ENCODE assay signal across 22 mouse cellular contexts in the genomic region with DNA sequence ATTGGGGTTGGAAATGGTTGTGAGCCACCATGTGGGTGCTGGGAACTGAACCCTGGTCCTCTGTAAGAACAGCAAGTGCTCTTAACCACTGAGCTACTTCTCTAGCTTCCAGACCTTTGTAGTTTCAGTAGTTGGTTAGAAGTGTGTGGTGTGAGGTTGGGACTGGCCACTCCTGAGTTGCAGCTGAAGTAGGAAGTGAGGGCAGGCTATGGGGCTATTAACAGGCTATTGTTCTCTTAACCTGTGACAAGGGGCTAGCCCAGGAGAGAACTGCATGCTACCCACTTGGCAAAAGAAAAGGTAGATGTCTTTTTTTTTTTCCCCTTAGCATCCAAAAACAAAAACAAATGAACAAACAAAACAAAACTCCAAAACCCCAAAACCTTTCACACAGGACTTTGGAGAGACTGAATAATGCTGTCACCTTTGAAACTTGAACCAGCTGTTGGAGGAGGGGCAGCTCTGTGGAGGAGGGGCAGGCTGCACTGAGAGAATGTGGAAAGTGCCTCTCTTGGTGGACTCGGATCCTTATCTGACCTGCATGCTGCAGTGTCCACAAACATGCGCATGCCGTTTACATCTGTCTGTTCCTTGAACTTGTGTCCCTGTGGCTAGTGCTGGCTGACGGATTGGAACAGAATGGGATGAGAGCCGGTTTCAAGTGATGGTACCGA.
"Had no signal": no experiment of that assay in that cellular context is flagged by ENCODE, and none has a peak within 500 bp of the region (broad histone marks: within the 10 kb centered on the region; RNA-seq: fewer than 3 reads in every experiment).

No protein-coding gene starts in this region.

- H3K27ac ChIP-seq: kidney, embryonic 15.5 days; limb, embryonic 10.5 days; limb, embryonic 13.5 days; liver, embryonic 12.5 days; liver, embryonic 15.5 days; lung, embryonic 15.5 days; midbrain, embryonic 12.5 days; midbrain, embryonic 15.5 days; neural tube, embryonic 12.5 days; neural tube, embryonic 15.5 days had no signal

- H3K9me3 ChIP-seq: kidney, embryonic 15.5 days; limb, embryonic 10.5 days; liver, embryonic 12.5 days; liver, embryonic 15.5 days; lung, embryonic 15.5 days; midbrain, embryonic 12.5 days; midbrain, embryonic 15.5 days; neural tube, embryonic 15.5 days had no signal

- H3K4me3 ChIP-seq: kidney, embryonic 15.5 days; limb, embryonic 10.5 days; limb, embryonic 13.5 days; liver, embryonic 12.5 days; liver, embryonic 15.5 days; lung, embryonic 15.5 days; midbrain, embryonic 12.5 days; midbrain, embryonic 15.5 days; neural tube, embryonic 12.5 days; neural tube, embryonic 15.5 days had no signal

- ATAC-seq: liver, embryonic 12.5 days; midbrain, embryonic 15.5 days had no signal

- H3K9ac ChIP-seq: kidney, embryonic 15.5 days; limb, embryonic 13.5 days; liver, embryonic 12.5 days; liver, embryonic 15.5 days; lung, embryonic 15.5 days; midbrain, embryonic 12.5 days; midbrain, embryonic 15.5 days; neural tube, embryonic 12.5 days; neural tube, embryonic 15.5 days had no signal

- H3K4me1 ChIP-seq: liver, embryonic 12.5 days; liver, embryonic 15.5 days; midbrain, embryonic 12.5 days; midbrain, embryonic 15.5 days; neural tube, embryonic 12.5 days; neural tube, embryonic 15.5 days had no signal

- H3K4me2 ChIP-seq: kidney, embryonic 15.5 days; limb, embryonic 13.5 days; liver, embryonic 12.5 days; liver, embryonic 15.5 days; lung, embryonic 15.5 days; midbrain, embryonic 12.5 days; midbrain, embryonic 15.5 days; neural tube, embryonic 12.5 days; neural tube, embryonic 15.5 days had no signal

- H3K36me3 ChIP-seq: kidney, embryonic 15.5 days; limb, embryonic 10.5 days; limb, embryonic 13.5 days; liver, embryonic 12.5 days; liver, embryonic 15.5 days; lung, embryonic 15.5 days; midbrain, embryonic 12.5 days; midbrain, embryonic 15.5 days; neural tube, embryonic 12.5 days; neural tube, embryonic 15.5 days had no signal

- H3K27me3 ChIP-seq: kidney, embryonic 15.5 days; limb, embryonic 13.5 days; liver, embryonic 12.5 days; liver, embryonic 15.5 days; lung, embryonic 15.5 days; midbrain, embryonic 12.5 days; midbrain, embryonic 15.5 days; neural tube, embryonic 12.5 days; neural tube, embryonic 15.5 days had no signal

- DNase-seq: kidney, adult 8-10 months; kidney, postnatal 10 days; kidney, postnatal 36 days; liver; lung, adult 18-20 months; lung, postnatal 10 days; lung, postnatal 36 days; right cerebral cortex, adult 18-20 months; right cerebral cortex, postnatal 14 days; right cerebral cortex, postnatal 4 days; thymus, adult 18-20 months; thymus, postnatal 36 days had no signal
